Mouse (Mus musculus) cerebellum, adult 2 months (tissue): ENCODE results near the gene Ptpa.

Experiments
- CTCF ChIP-seq: fragments of 200-500 bp; IDR thresholded peaks from 2 replicates; pipeline ENCODE4 v1.5.1; 2011; ENCODE audit warnings: low read depth, mild to moderate bottlenecking, control low read depth, low read length, moderate library complexity, borderline replicate concordance; ENCODE audit not compliant: insufficient read depth
- POLR2A ChIP-seq: fragments of 200-500 bp; IDR thresholded peaks from 2 replicates; pipeline ENCODE4 v1.6.1; 2011; ENCODE audit warnings: low read length, control low read depth, borderline replicate concordance; ENCODE audit not compliant: insufficient read depth

DNA sequence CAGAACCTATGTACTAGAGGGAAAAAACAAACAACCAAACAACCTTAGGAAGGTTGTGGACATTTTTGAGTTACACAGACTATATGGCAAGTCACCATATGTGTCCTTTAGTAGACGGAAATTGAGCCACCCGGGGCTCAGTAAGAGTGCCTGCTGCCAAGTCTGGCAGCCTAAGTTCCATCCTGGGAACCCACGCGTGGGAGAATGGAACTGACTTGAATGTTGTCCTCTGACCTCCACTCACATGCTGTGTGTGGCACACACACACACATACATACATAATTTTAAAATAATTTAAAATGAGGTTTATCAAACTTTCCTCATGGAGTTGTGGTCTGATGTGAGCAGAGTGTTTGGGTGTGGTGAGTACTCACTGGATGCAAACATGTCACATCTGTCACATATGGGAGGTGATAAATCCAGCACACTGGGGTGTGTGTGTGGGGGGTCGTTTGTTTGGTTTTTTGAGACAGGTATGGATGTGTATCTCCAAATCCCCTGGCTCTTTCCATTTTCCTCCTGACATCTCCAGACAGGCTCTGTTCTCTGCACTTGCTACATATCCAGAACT, 1.8 kb downstream of the Ptpa start:
- TF ChIP-seq POLR2A (no peak), CTCF (no peak)
